Mouse (Mus musculus) megakaryocyte, embryonic 14.5 days (primary cell): ENCODE data around the gene Mei1.

Source experiments
- FLI1 ChIP-seq: IDR thresholded peaks from 2 replicates; pipeline ENCODE4 v1.6.1; 2012; ENCODE audit warnings: low read length, inconsistent platforms, mixed read lengths
- GATA1 ChIP-seq: IDR thresholded peaks from 3 replicates; pipeline ENCODE4 v1.6.1; 2012; ENCODE audit warnings: mixed read lengths, low read length, inconsistent platforms, borderline replicate concordance

DNA sequence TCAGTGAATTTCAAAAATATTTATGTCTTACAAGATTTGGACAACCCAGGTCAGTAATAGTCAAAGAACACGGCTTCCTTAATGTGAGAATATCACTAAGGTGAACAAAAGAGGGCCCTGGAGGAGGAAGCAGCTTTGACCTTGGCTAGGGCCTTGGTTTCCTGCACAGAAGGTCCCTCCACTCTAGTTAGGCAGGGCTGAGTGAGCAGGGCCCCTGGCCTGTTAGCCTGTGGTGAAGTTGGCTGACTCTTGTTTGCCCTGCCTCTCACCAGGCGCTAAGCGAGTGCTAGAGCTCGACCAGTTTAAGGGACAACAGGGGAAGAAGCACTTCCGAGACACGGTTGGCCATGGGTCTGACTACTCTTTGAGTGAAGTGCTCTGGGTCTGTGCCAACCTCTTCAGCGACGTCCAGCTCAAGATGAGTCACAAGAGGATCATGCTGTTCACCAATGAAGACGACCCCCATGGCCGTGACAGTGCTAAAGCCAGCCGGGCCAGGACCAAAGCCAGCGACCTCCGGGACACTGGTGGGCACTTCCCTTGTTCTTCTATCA, 47.2 kb upstream of the Mei1 start:
- TF ChIP-seq FLI1 = no peak
- TF ChIP-seq GATA1 = no peak
